Mouse (Mus musculus): ENCODE measurements around the gene Rtp4.

DNA sequence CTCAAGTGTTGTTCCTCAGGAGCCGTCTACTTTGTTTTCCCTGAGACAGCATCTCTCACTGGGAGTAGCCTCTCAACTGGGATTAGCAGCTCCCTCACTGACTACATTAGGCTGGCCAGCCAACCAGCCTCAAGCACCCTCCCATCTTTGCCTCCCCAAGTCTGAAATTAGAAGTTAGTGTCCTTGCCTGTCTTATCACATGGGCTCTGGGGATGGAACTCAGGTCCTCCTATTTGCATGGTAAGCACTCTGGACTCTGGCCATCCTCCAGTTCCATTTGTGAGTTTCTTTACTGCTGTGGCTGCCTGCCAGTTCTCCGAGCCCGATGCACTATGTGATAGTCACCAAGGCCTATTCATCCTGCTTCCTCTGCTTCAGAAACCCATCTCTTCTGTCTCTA, 4.3 kb upstream of the Rtp4 start:
- TF ChIP-seq POLR2A (IDR thresholded peaks at IDR 0.05; ENCODE audit: borderline replicate concordance, extremely low read depth, insufficient read depth, insufficient read length, poor library complexity, severe bottlenecking) (no peak), CTCF (IDR thresholded peaks at IDR 0.05; ENCODE audit: borderline replicate concordance, extremely low read depth, insufficient read depth, insufficient read length) (no peak)
